Mouse (Mus musculus) liver, embryonic 11.5 days (tissue): Measurements from ENCODE around the gene Mef2b. TPM values are rescaled to one million over a fixed set of nuclear protein-coding genes. Genes with fewer than 3 reads are reported as not detected.

Source experiments
- ATAC-seq: fragments of 200-750 bp; cut with Nextera tagmentation; replicated peaks from 2 replicates; pipeline ENCODE4 v1.8.0; 2017; ENCODE audit warnings: moderate number of reproducible peaks, mild to moderate bottlenecking, moderate TSS enrichment, moderate library complexity; ENCODE audit not compliant: low FRiP score
- DNase-seq: peaks from one replicate; pipeline ENCODE4 v3.0.0-alpha.2; 2017; ENCODE audit warnings: low spot score
- H3K27ac ChIP-seq: fragments of 300-500 bp; sonication (generic); 2 replicates; pipeline ENCODE4 v1.5.1; 2014; ENCODE audit warnings: mild to moderate bottlenecking, low read depth, low read length, control low read depth
- H3K27me3 ChIP-seq: fragments of 300-500 bp; sonication (generic); replicated peaks from 2 replicates; pipeline ENCODE4 v1.6.1; 2014; ENCODE audit warnings: low read length, mixed read lengths; ENCODE audit not compliant: control insufficient read depth, insufficient read depth
- H3K36me3 ChIP-seq: fragments of 300-500 bp; sonication (generic); 2 replicates; pipeline ENCODE4 v1.6.1; 2014; ENCODE audit warnings: mild to moderate bottlenecking, low read length, moderate library complexity, mixed read lengths; ENCODE audit not compliant: control insufficient read depth, insufficient read depth
- H3K4me1 ChIP-seq: fragments of 300-500 bp; sonication (generic); replicated peaks from 2 replicates; pipeline ENCODE4 v1.6.1; 2014; ENCODE audit warnings: low read length, mixed read lengths; ENCODE audit not compliant: control insufficient read depth, insufficient read depth
- H3K4me2 ChIP-seq: fragments of 300-500 bp; sonication (generic); 2 replicates; pipeline ENCODE4 v1.6.1; 2014; ENCODE audit warnings: mild to moderate bottlenecking, control low read depth, moderate library complexity
- H3K4me3 ChIP-seq: fragments of 300-500 bp; sonication (generic); 2 replicates; pipeline ENCODE4 v1.5.1; 2014; ENCODE audit warnings: low read depth, low read length, control low read depth
- H3K9ac ChIP-seq: fragments of 300-500 bp; sonication (generic); 2 replicates; pipeline ENCODE4 v1.6.1; 2014; ENCODE audit warnings: low read depth, low read length, control low read depth
- H3K9me3 ChIP-seq: fragments of 300-500 bp; sonication (generic); 2 replicates; pipeline ENCODE4 v1.6.1; 2016; ENCODE audit warnings: low read length, inconsistent platforms, mixed read lengths; ENCODE audit not compliant: control insufficient read depth
- WGBS: fragments of 180-500 bp; shearing (Covaris S2); extraction: QIAGEN DNeasy Blood & Tissue Kit; methylation state at CpG from one replicate; pipeline ENCODE4 v1.1.7; 2014; 5-methylcytosine and 5-hydroxymethylcytosine counted together
- polyA plus RNA-seq: library from polyadenylated mRNA; unstranded; fragments of >200 nt; fragmentation: Nextera tagmentation; extraction: Ambion mirVana; gene quantifications from 2 replicates; pipeline ENCODE4 v1.2.1, GENCODE M21; 2014

Gene Mef2b
- polyA plus RNA-seq, 1 experiment from 2014 or later: 0.51 TPM

- H3K9ac ChIP-seq: peak overlapping the region; percentile 68
- H3K27ac ChIP-seq: peak overlapping the region; percentile 79
- DNase-seq: no peak
- no peaks in the 10 kb centered on the region for H3K9me3 ChIP-seq
- peak overlapping the region; percentile 88 for H3K4me3 ChIP-seq
- peak overlapping the region; percentile 83 for H3K4me2 ChIP-seq
- H3K4me1 ChIP-seq: peaks cover 13% of the 10 kb centered on the region
- no peaks in the 10 kb centered on the region for H3K27me3 ChIP-seq
- no peak; the same call in 1 of the 2 replicates for ATAC-seq
- peaks cover 15% of the 10 kb centered on the region for H3K36me3 ChIP-seq
- WGBS: 9% methylated on average over 9 of the region's 9 CpGs
Measured at GRCm38 (mm10) chr8:70139981-70140380, 470 bp downstream of the Mef2b start.

GRCm38 (mm10) chr8:70147678-70148607 lies 8.4 kb downstream of the Mef2b start:
- no peak overlapping the region for H3K27ac ChIP-seq

GRCm38 (mm10) chr8:70150158-70150557 lies 10.6 kb downstream of the Mef2b start:
- Histone ChIP-seq H3K4me3 (no peak overlapping the region), H3K9ac (no peak overlapping the region), H3K36me3 (peaks cover 6% of the 10 kb centered on the region; the same call in 1 of the 2 replicates), H3K9me3 (no peaks in the 10 kb centered on the region), H3K27me3 (peaks cover 11% of the 10 kb centered on the region; the same call in 1 of the 2 replicates), H3K27ac (no peak overlapping the region), H3K4me2 (peak overlapping the region; percentile 18), H3K4me1 (peaks cover 3% of the 10 kb centered on the region; the same call in 1 of the 2 replicates)
- 24% methylated on average over 13 of the region's 13 CpGs for WGBS
- DNase-seq (peak; percentile 53), ATAC-seq (no peak)

More at GRCm38 (mm10) chr8:70147678-70148607, 8.4 kb downstream of the Mef2b start:
- Histone ChIP-seq H3K9me3 (no peaks in the 10 kb centered on the region), H3K9ac (no peak overlapping the region), H3K27me3 (peaks cover 5% of the 10 kb centered on the region; the same call in 1 of the 2 replicates), H3K4me2 (no peak overlapping the region), H3K4me3 (no peak overlapping the region), H3K4me1 (peaks cover 3% of the 10 kb centered on the region; the same call in 1 of the 2 replicates), H3K36me3 (peaks cover 12% of the 10 kb centered on the region)
- ATAC-seq: no peak
- DNase-seq: no peak
- 73% methylated on average over 7 of the region's 7 CpGs for WGBS

GRCm38 (mm10) chr8:70152537-70153257 lies 13.2 kb downstream of the Mef2b start:
- Histone ChIP-seq H3K27ac (no peak overlapping the region), H3K4me1 (peaks cover 4% of the 10 kb centered on the region), H3K4me2 (peak overlapping the region; percentile 55), H3K9ac (no peak overlapping the region), H3K4me3 (0 out of 2 replicates have a peak overlapping the region, but pooled peaks have one; percentile 9), H3K9me3 (no peaks in the 10 kb centered on the region), H3K36me3 (no peaks in the 10 kb centered on the region), H3K27me3 (peaks cover 16% of the 10 kb centered on the region; the same call in 1 of the 2 replicates)
- DNase-seq (peak; percentile 71), ATAC-seq (peak; percentile 96)
- 16% methylated on average over 22 of the region's 22 CpGs for WGBS

- no peak overlapping the region for H3K4me2 ChIP-seq
- peaks cover 11% of the 10 kb centered on the region; the same call in 1 of the 2 replicates for H3K27me3 ChIP-seq
- no peak overlapping the region for H3K9ac ChIP-seq
- WGBS: 83% methylated on average over 1 of the region's 1 CpGs
- DNase-seq (no peak), ATAC-seq (no peak)
- H3K27ac ChIP-seq: no peak overlapping the region
- no peak overlapping the region for H3K4me3 ChIP-seq
- no peaks in the 10 kb centered on the region for H3K36me3 ChIP-seq
- peaks cover 4% of the 10 kb centered on the region for H3K4me1 ChIP-seq
- no peaks in the 10 kb centered on the region for H3K9me3 ChIP-seq
Measured at GRCm38 (mm10) chr8:70157240-70157800, 17.8 kb downstream of the Mef2b start.

DNA sequence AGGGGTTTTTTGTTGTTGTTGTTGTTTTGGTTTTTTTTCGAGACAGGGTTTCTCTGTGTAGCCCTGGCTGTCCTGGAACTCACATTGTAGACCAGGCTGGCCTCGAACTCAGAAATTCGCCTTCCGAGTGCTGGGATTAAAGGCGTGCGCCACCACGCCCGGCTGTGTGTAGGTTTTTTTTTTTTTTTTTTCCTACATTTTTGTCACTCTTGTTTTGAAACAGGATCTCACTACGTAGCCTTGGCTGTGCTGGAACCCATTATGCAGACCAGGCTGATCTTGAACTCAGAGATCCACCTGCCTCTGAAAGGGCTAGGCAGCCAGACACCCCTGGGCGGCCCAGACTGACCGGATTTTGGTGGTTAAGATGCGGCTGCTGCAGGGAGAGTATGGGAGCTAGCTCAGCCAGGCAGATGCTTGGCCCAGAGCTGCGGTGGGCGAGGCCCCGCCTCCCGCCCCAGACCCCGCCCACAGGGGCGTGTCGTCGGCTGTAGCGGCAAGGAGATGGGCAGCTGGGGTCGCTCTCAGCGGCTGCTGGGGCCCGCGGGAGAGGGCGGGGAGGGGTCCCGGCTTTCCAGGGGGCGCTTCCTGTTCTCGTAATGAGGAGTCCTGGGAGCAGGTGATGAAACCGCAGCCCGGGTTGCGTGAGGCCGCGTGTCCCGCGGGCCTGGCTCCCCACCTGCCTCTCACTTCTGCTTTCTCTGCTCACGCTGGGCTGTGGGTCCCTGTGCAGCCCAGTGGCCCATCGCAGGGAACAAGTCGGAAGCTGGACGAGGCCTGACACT lies 18.8 kb downstream of the Mef2b start:
- Histone ChIP-seq H3K9ac (peak overlapping the region; percentile 64), H3K27ac (peak overlapping the region; percentile 25; the same call in 1 of the 2 replicates), H3K4me2 (peak overlapping the region; percentile 93), H3K4me1 (peaks cover 3% of the 10 kb centered on the region; the same call in 1 of the 2 replicates), H3K4me3 (peak overlapping the region; percentile 65), H3K9me3 (no peaks in the 10 kb centered on the region), H3K36me3 (no peaks in the 10 kb centered on the region), H3K27me3 (peaks cover 11% of the 10 kb centered on the region; the same call in 1 of the 2 replicates)
- ATAC-seq: peak; percentile 87
- peak; percentile 88 for DNase-seq
- 11% methylated on average over 40 of the region's 40 CpGs for WGBS

DNA sequence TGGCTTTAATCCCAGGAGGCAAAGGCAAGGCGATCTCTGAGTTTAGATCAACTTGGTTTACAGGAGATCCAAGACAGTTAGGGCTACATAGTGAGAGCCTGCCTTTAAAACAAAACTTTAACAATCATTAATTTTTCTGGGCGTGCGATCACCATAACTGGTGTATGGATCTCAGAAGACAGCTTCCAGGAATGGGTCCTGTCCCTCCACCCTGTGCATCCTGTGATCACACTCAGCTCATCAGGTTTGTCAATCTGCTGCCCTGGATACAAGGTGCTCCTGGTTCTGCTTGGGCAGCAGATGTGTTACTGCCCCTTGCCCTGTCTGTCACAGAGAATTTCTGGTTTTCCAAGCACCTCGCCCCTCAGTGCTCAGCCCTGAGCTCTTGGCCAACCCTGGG lies 19.7 kb downstream of the Mef2b start:
- no peak overlapping the region for H3K9ac ChIP-seq
- no peak for DNase-seq
- H3K4me2 ChIP-seq: no peak overlapping the region; the same call in 1 of the 2 replicates
- ATAC-seq: no peak
- H3K9me3 ChIP-seq: no peaks in the 10 kb centered on the region
- no peaks in the 10 kb centered on the region for H3K36me3 ChIP-seq
- peaks cover 11% of the 10 kb centered on the region; the same call in 1 of the 2 replicates for H3K27me3 ChIP-seq
- H3K27ac ChIP-seq: no peak overlapping the region
- WGBS: 74% methylated on average over 4 of the region's 4 CpGs
- H3K4me3 ChIP-seq: no peak overlapping the region
- H3K4me1 ChIP-seq: peaks cover 3% of the 10 kb centered on the region; the same call in 1 of the 2 replicates
